Mouse (Mus musculus): ENCODE data around the gene Zkscan6. TPM values are rescaled to one million over a fixed set of nuclear protein-coding genes. Genes with fewer than 3 reads are reported as not detected.
A peak's percentile ranks its signal among the peaks of the same experiment; 100 is the strongest.

The Zkscan6 gene
- polyA plus RNA-seq, 1 experiment from 2014 or later: 12.0 TPM

DNA sequence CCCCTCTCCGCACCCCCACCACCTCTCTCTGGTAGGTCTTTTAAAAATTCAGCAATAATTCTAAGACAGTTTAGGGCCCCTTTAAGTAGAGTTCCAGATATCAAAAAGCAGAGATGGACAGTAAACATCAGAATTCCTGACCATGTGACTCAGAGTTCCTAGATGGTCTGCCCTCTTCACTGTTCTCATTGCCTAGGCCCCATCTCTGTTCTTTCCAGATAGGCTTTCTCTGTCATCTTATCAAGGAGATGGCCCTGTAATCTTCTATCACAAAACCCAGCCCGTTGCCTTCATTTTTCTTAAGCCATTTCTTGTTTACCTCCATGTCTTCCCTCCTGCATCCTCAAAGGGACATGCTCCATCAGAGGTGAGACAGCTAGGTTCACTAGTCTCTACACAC is 20.8 kb upstream of the Zkscan6 start:
- WGBS: 66% methylated on average over 2 of the region's 2 CpGs
- H3K9me3 ChIP-seq: no peaks in the 10 kb centered on the region
- peaks cover 17% of the 10 kb centered on the region for H3K4me1 ChIP-seq
- no peak for DNase-seq (ENCODE audit: low spot score)
- no peak overlapping the region for H3K27ac ChIP-seq
- H3K4me3 ChIP-seq: peak overlapping the region; percentile 13; the same call in 1 of the 2 replicates
- H3K27me3 ChIP-seq (ENCODE audit: insufficient read depth, poor library complexity, severe bottlenecking): no peaks in the 10 kb centered on the region
- H3K36me3 ChIP-seq: no peaks in the 10 kb centered on the region

DNA sequence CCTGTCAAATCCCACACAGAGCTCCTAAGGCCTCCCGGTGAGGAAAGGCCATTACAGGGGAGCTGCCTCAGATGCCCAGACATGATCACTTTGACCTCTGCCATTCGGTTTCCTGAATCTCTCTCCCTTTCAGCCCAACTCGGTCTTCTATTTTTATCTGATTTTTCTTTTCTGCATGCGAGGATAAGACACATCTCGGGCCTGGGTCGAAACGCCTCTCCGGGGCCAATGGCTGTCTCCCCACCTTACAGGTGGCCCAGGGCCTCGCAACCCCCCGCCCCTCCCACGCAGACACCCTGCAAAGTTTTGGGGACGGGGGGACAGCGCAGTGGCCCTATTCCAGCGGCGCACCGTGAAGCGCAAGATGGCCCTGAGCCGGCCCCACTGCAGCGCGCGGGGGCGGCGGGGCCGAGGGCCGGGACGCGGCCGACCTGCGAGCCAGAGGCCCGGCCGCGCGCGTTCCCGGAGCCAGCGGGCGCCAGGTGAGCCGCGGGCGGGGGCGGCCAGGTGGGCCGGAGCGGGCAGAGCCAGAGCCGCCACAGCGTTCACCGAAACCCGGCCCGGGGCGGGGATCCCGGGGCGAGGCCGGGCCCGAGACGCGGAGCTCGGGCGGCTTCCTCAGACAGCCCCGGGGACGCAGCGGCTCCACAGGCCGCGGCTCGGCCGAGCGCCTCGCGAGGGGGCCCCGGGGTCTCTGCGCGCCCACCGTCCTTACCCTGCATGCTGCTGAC is 19.4 kb upstream of the Zkscan6 start:
- H3K27me3 ChIP-seq (ENCODE audit: insufficient read depth, poor library complexity, severe bottlenecking): no peaks in the 10 kb centered on the region
- peak; percentile 84 for DNase-seq (ENCODE audit: low spot score)
- WGBS: under 1% methylated on average over 58 of the region's 71 CpGs

DNA sequence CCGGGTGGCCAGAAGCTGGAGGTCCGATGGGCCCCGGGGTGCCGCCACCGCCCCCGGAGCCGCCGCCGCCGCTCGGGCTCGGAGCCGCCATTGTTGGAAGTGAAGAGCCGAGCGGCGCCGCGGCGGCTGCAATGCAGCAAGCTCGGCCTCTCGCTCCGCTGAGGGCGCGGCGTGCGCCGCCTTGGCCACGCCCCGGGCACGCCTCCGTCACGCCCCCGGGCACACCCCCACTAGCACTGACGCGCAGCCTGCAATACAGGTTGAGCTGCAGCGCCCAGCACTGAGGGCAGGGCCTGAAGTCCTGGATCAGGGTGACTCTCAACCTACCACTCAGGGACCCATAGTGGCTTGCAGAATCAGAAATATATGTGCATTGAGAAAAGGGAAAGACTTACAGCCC is 18.8 kb upstream of the Zkscan6 start, which contains the start of gene Map2k4:
TSS of gene Map2k4 (minus strand) at position 144 of the 400 bp plus-strand sequence.
- peak; percentile 98 for DNase-seq (ENCODE audit: low spot score)
- H3K27me3 ChIP-seq (ENCODE audit: insufficient read depth, poor library complexity, severe bottlenecking): no peaks in the 10 kb centered on the region

More for the DNA sequence above, 19.4 kb upstream of the Zkscan6 start:
- no peaks in the 10 kb centered on the region for H3K36me3 ChIP-seq
- H3K4me3 ChIP-seq: peak overlapping the region; percentile 98
- peak overlapping the region; percentile 99 for H3K27ac ChIP-seq
- H3K4me1 ChIP-seq: peaks cover 17% of the 10 kb centered on the region
- no peaks in the 10 kb centered on the region for H3K9me3 ChIP-seq

DNA sequence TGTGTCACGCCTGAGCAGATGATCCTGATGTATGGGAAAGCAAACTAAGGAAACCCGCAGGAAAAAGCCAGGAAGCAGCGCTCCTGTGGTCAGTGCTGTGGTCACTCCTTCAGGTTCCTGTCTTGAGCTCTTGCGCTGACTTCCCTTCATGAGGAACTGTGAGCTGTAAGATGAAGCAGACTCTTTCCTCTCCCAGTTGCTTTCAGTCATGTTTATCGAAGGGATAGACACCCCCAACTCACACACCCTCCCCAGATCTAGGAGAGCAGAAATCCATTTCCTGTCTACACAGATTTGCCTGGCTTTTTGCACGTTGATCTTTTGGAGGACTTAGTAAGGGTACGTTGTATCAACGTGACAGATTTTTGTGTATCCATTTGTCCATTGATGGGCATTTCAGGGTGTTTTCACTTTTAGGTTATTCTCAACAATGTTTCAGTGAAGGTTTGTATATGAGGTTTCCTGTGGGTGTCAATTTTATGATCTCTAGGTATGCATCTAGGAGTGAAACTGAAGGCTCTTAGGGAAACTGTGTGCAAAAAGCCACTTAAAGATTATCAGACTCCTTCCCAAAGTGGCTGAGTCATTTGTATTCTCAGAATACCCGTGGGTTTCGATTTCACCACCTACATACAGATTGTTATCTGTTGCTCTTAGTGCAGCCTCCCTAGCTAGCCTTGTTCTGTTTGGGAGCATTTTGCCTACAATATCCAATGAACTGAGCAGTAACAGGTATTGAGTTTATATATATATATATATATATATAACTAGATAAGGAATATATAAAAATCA is 12.4 kb upstream of the Zkscan6 start:
- Histone ChIP-seq H3K4me1 (no peaks in the 10 kb centered on the region), H3K27ac (no peak overlapping the region), H3K4me3 (no peak overlapping the region), H3K27me3 (ENCODE audit: insufficient read depth, poor library complexity, severe bottlenecking) (no peaks in the 10 kb centered on the region), H3K36me3 (no peaks in the 10 kb centered on the region), H3K9me3 (no peaks in the 10 kb centered on the region)
- 58% methylated on average over 10 of the region's 10 CpGs for WGBS
- DNase-seq (ENCODE audit: low spot score): no peak

More for the DNA sequence above, 18.8 kb upstream of the Zkscan6 start, which contains the start of gene Map2k4:
- Histone ChIP-seq H3K9me3 (no peaks in the 10 kb centered on the region), H3K4me3 (peak within 1 kb of the TSS; percentile 98), H3K36me3 (no peaks in the 10 kb centered on the region), H3K27ac (peak within 1 kb of the TSS; percentile 99), H3K4me1 (peaks cover 17% of the 10 kb centered on the region)
- 0% methylated on average over 36 of the region's 36 CpGs for WGBS

DNA sequence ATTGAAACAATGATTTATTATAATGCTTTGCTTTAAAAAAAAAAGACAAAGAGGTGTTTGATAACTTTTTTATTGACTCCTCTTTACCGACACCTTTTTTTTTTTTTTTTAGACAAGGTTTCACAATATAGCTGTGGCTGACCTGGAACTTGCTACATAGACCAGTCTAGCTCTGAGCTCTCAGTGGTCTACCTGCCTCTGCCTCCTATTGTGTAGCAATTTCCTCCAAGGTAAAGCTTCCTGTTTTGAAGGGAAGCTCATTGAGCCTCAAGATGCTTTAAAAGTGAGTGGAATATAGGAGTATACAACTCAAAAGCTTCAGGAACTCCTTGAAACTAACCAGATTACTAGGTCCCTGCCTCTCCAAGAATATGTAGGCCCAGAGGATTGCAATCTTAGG is 11.1 kb upstream of the Zkscan6 start:
- 84% methylated on average over 1 of the region's 1 CpGs for WGBS
- Histone ChIP-seq H3K27ac (no peak overlapping the region), H3K4me1 (no peaks in the 10 kb centered on the region), H3K9me3 (no peaks in the 10 kb centered on the region), H3K27me3 (ENCODE audit: insufficient read depth, poor library complexity, severe bottlenecking) (no peaks in the 10 kb centered on the region), H3K36me3 (no peaks in the 10 kb centered on the region), H3K4me3 (no peak overlapping the region)
- DNase-seq (ENCODE audit: low spot score): no peak

DNA sequence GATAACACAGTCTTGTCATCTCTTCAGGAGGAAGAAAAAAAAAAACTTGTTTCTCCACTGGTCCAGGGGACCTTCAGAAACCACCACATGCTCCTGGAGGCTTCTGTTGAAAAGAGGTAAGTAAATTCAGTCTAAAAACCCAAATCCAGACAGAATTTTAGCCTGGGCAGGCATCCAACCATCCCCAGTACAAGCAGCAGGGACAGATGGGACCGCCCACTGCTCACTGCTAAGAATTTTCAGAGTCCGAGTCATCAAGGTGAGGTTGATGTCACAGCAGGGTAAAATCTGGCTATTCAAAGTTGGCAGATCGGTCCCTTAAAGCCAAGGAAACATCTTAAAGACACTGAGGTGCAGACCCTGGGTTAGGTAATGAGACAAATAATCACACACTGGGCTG is 5.1 kb upstream of the Zkscan6 start:
- H3K4me1 ChIP-seq: no peaks in the 10 kb centered on the region
- no peak overlapping the region for H3K4me3 ChIP-seq
- no peak overlapping the region for H3K27ac ChIP-seq
- no peaks in the 10 kb centered on the region for H3K27me3 ChIP-seq (ENCODE audit: insufficient read depth, poor library complexity, severe bottlenecking)
- WGBS: 52% methylated on average over 3 of the region's 3 CpGs
- H3K36me3 ChIP-seq: no peaks in the 10 kb centered on the region
- no peaks in the 10 kb centered on the region for H3K9me3 ChIP-seq
- DNase-seq (ENCODE audit: low spot score): no peak

DNA sequence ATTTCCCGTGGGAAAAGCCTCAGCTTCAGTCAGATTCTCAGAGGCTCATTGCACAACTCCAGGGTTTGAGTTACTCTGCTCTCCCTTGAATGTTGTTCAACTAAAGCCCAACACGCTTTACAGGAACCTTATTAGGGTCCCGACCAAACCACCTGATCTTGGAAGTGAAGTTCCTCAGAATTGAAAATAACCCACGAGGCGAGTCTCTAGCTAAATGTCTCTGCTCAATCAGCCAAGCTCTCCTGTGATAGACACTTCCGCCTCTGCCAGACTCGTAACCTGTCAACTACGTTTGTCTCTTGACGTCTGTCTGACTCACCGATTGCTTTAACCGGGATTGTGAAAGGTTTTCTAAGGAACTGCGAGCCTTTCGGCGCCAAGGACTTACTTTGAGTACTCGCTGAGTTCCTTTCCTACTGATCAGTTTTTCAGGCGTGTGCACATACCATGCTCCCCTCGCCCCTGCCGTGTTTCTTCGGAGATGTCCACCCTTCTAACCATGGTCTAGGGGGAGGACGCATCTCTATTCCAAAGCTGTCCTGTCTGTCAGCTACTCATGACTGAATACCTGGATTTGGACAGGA is 562 bp upstream of the Zkscan6 start:
- under 1% methylated on average over 20 of the region's 20 CpGs for WGBS
- DNase-seq (ENCODE audit: low spot score): no peak
- Histone ChIP-seq H3K36me3 (no peaks in the 10 kb centered on the region), H3K9me3 (no peaks in the 10 kb centered on the region), H3K4me1 (peaks cover 8% of the 10 kb centered on the region), H3K27me3 (ENCODE audit: insufficient read depth, poor library complexity, severe bottlenecking) (no peaks in the 10 kb centered on the region), H3K27ac (peak overlapping the region; percentile 93), H3K4me3 (peak overlapping the region; percentile 85)

DNA sequence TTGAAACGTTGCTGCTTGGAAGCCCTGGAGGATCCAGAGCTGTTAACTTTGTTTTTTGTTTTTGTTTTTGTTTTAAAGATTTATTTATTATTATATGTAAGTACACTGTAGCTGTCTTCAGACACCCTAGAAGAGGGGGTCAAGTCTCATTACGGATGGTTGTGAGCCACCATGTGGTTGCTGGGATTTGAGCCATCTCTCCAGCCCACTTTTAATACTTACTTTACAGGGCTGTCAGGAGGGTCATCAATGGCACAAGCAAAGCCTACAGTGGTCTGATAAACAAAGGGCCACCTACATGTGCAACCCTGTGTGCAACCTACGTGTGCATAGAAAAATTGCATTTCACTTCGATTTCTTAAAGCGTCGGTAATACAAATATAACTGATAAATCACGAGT is 626 bp downstream of the Zkscan6 start:
- no peaks in the 10 kb centered on the region for H3K27me3 ChIP-seq (ENCODE audit: insufficient read depth, poor library complexity, severe bottlenecking)
- peak overlapping the region; percentile 85 for H3K4me3 ChIP-seq
- DNase-seq (ENCODE audit: low spot score): no peak
- WGBS: 43% methylated on average over 7 of the region's 7 CpGs
- H3K36me3 ChIP-seq: no peaks in the 10 kb centered on the region
- H3K27ac ChIP-seq: peak overlapping the region; percentile 93
- H3K9me3 ChIP-seq: no peaks in the 10 kb centered on the region
- H3K4me1 ChIP-seq: peaks cover 13% of the 10 kb centered on the region

DNA sequence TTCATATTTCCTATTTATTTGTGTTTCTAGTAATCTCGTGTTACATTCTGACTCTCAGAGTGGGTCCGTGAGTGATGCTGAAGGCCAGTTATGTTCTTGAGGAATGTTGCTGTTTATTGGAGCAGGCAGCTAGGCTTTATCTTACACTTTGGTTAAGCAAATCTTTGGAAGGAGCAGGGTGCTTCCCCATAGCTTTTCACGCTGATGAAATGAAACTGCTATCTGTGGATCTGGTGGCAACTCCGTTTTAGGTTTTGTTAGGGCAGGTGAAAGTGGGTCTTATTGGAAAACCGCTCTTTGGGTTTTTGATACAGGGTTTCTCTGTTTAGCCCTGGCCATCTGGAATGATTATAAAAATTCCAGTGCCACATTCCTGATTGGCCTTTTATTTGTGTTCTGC is 5.1 kb downstream of the Zkscan6 start:
- H3K27me3 ChIP-seq (ENCODE audit: insufficient read depth, poor library complexity, severe bottlenecking): no peaks in the 10 kb centered on the region
- WGBS: 25% methylated on average over 5 of the region's 5 CpGs
- H3K9me3 ChIP-seq: no peaks in the 10 kb centered on the region
- H3K4me3 ChIP-seq: no peak overlapping the region
- no peak for DNase-seq (ENCODE audit: low spot score)
- peaks cover 13% of the 10 kb centered on the region for H3K4me1 ChIP-seq
- H3K27ac ChIP-seq: no peak overlapping the region
- H3K36me3 ChIP-seq: peaks cover 29% of the 10 kb centered on the region

DNA sequence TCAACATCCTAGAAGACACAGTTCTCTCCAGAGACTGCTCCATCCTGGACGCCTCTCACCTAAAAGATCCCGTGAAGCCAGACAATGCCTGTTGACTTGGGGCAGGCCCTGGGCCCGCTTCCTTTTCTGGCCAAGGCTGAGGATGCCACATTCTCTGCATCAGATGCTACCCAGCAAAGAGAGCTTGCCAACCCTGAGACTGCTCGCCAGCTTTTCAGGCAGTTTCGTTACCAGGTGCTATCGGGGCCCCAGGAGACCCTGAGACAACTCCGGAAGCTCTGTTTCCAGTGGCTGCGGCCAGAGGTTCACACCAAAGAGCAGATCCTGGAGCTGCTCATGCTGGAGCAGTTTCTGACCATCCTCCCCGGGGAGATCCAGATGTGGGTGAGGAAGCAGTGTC is 7.4 kb downstream of the Zkscan6 start:
- H3K27ac ChIP-seq: no peak overlapping the region
- no peak for DNase-seq (ENCODE audit: low spot score)
- no peak overlapping the region for H3K4me3 ChIP-seq
- WGBS: 89% methylated on average over 9 of the region's 9 CpGs
- H3K4me1 ChIP-seq: peaks cover 8% of the 10 kb centered on the region; the same call in 1 of the 2 replicates
- no peaks in the 10 kb centered on the region for H3K9me3 ChIP-seq
- H3K36me3 ChIP-seq: peaks cover 37% of the 10 kb centered on the region
- no peaks in the 10 kb centered on the region for H3K27me3 ChIP-seq (ENCODE audit: insufficient read depth, poor library complexity, severe bottlenecking)

DNA sequence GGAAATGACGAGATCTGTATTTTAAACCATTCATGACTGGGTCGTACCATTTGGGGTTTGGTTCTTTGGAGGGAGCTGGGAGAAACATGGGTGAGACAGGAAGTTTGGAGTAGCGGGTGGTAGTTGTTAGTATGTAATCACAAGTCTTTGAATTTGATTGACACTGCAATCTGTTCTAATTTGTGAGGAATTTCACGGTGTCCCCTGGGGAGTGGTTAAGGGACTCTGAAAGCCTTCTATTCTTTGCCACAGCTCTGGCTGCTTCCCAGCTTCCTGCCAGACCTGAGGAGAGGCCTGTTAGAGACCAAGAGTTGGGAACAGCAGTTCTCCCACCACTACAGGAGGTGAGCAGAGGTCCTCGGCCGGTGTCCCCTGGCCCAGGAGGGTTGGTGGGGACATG is 9.3 kb downstream of the Zkscan6 start:
- Histone ChIP-seq H3K27ac (no peak overlapping the region), H3K36me3 (peaks cover 37% of the 10 kb centered on the region), H3K4me3 (no peak overlapping the region), H3K9me3 (no peaks in the 10 kb centered on the region), H3K4me1 (peaks cover 5% of the 10 kb centered on the region; the same call in 1 of the 2 replicates), H3K27me3 (ENCODE audit: insufficient read depth, poor library complexity, severe bottlenecking) (no peaks in the 10 kb centered on the region)
- no peak for DNase-seq (ENCODE audit: low spot score)
- 53% methylated on average over 6 of the region's 6 CpGs for WGBS

DNA sequence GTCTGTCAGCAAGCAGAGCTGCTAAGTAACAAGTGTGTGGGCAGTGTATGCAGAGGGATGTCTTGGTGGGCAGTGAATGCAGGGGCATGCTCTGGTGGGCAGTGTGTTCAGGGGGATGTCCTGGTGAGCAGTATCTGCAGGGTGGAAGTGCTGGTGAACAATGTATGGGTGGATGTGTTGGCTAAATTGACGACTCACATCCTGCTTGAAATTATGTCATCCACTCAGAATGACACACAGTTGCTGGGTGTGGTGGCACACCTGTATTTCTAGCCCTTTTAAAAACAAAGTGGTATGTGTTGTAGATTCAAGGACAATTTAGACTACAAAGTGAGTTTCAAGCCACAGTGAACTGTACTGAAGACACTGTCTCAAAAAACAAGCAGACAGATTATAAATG is 11.2 kb downstream of the Zkscan6 start:
- Histone ChIP-seq H3K4me1 (no peaks in the 10 kb centered on the region), H3K27ac (no peak overlapping the region), H3K4me3 (no peak overlapping the region), H3K27me3 (ENCODE audit: insufficient read depth, poor library complexity, severe bottlenecking) (no peaks in the 10 kb centered on the region), H3K9me3 (no peaks in the 10 kb centered on the region), H3K36me3 (peaks cover 53% of the 10 kb centered on the region)
- WGBS: 74% methylated on average over 1 of the region's 1 CpGs
- no peak for DNase-seq (ENCODE audit: low spot score)

DNA sequence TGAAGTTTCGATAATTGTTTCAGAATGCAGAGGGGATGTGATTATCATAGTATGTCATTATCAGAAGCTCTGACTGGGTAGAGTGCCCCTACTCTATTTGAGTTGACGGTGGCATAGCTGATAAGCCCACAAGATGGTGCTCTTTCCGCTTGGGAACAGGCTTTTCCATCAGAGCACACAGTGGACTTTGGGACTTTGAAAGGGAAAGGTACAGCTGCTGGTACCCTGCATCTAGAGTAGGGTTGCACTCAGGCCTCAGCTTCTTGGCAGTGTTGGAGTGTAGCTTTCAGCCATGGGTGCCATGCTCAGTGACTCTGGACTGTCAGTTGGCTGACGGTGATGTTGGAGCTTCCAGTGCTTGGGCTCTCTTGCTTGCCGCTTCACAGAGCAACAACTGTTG is 13.3 kb downstream of the Zkscan6 start:
- Histone ChIP-seq H3K27me3 (ENCODE audit: insufficient read depth, poor library complexity, severe bottlenecking) (no peaks in the 10 kb centered on the region), H3K36me3 (peaks cover 55% of the 10 kb centered on the region), H3K4me3 (no peak overlapping the region), H3K4me1 (no peaks in the 10 kb centered on the region), H3K9me3 (no peaks in the 10 kb centered on the region), H3K27ac (no peak overlapping the region)
- 68% methylated on average over 5 of the region's 5 CpGs for WGBS
- DNase-seq (ENCODE audit: low spot score): no peak
